Mouse (Mus musculus): ENCODE results near the gene Hes5.

Hes5 gene

GRCm38 (mm10) chr4:154942632-154943322 is 17.9 kb upstream of the Hes5 start:
- DNase-seq (ENCODE audit: low spot score in 2 of 2), result no peak

DNA sequence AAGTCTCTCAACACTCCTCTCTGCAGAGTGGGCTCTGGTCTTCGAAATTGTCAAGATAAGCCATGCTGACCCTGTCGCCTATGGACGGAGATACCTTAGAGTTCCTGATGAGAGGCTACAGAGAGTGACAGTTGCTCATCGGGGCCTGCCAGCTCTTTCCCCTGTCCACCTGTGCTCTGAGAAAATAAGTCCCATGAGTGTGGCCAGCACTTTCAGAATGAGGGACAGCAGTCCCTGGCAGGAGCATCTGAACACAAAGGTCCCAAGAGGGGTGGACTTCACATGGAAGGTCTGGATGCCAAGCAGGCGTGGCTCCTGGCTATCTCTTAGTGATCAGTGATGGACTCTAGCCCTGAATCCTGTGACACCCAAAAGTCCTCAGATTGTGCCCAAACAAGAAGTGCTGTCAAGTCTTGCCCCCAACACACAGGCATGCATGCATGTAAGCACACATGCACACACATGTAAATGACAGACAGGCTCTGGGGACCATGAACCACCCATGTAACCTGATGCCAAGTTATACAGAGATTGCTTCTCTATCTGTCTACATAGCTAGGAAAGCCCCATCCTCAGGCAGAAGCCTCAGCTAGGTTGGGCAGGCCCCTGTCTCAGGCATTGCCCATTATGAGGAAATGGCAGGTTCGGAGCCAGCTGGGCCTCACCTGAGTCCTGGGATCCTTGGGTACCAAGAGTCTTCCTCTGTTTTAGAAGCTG is 17.2 kb upstream of the Hes5 start:
- no peak for DNase-seq (ENCODE audit: low spot score in 2 of 2)

GRCm38 (mm10) chr4:154944121-154944590 is 16.6 kb upstream of the Hes5 start:
- peak; percentile 68 to 80 for DNase-seq (ENCODE audit: low spot score in 2 of 2)

- no peak for DNase-seq (ENCODE audit: low spot score in 2 of 2)
Measured at GRCm38 (mm10) chr4:154946319-154946718, 14.4 kb upstream of the Hes5 start.

GRCm38 (mm10) chr4:154948066-154948939 is 12.4 kb upstream of the Hes5 start:
- no peak for DNase-seq (ENCODE audit: low spot score in 2 of 2)

DNA sequence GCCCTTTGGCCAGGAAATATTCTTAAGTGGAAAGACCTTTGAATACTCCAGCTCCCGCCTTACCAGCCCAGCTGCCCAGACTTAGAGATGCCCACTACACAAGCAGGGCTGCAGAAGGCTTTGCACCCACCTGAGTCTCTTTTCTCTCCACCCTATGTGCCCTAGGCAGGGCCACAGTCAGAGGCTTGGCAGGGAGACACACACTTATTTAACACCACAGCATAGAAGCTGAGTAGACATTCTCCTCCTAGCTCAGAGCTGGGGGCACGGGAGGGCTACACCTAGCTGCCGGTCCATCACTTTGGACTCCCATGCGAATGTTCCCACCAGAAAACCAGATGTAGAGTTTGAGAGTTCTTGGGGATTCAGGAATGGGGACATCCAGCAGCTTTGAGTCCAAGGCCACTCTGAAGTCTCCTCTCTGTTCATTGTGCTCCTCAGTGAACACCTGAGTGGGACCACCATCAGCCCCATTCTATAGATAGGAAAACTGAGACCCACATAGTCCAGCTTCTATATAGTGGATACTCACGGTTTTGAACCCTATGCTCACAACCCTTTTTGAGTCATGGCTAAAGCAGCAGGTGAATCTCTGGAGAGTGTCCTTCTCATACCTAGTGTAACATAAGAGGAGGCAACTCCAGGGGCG is 11.7 kb upstream of the Hes5 start:
- DNase-seq (ENCODE audit: low spot score in 2 of 2), result no peak

GRCm38 (mm10) chr4:154949589-154949982 is 11.1 kb upstream of the Hes5 start:
- no peak for DNase-seq (ENCODE audit: low spot score in 2 of 2)

GRCm38 (mm10) chr4:154952461-154953241 is 8.1 kb upstream of the Hes5 start:
- no peak for DNase-seq (ENCODE audit: low spot score in 2 of 2)

DNA sequence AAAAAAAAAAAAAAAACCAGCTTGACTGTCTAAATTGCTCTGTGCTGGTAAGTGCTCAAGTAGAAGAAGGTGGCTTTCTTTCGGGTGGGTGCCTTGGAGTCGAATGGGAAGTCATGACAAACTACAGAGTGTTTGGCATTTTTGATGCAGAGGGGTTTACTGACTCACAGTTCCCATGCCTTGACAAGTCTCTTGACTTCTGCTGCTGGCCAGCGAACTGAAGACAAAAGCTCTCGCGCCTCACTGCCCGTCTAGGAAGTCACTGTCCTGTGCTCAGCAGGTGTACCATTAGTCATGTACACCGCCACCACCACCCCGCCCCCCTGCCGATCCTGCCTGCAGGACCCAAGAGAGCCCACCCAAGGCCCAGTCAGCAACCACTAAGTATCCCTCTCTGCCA is 4.1 kb upstream of the Hes5 start:
- DNase-seq (ENCODE audit: low spot score in 2 of 2), result no peak

DNA sequence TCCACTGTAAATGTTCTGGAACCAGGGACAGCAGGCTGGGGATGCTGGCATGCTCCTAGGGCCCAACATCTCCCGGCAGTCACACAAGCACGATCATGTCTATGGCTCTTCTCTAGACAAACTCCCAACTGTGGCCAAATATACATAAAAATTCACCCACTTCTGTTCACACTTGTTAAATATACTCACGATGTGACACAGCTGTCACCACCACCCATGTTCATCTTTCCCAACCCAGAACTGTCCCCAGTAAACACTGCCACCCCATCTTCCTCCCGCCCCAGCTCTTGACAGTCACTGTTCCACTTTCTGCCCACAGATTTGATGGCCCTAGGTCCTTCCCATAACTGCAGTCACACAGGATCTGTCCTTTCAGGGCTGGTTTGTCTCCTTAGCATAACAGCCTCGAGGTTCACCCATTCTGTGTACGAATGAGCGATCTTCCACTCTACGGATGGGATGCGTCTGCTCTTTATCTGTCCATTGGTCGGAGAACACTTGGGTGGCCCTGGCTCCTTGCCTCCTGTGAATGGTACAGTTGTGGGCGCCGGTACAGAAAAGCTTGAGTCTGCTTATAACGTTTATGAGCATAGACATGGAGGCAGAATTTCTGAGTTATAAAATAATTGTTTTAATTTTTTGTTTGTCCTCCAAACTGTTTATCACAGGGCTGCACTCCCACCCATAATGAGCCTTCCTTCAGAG is 3.3 kb upstream of the Hes5 start:
- no peak for DNase-seq (ENCODE audit: low spot score in 2 of 2)

GRCm38 (mm10) chr4:154958171-154958570 is 2.6 kb upstream of the Hes5 start:
- DNase-seq (ENCODE audit: low spot score in 2 of 2), result peak in 1 of 2 experiments; percentile 41

DNA sequence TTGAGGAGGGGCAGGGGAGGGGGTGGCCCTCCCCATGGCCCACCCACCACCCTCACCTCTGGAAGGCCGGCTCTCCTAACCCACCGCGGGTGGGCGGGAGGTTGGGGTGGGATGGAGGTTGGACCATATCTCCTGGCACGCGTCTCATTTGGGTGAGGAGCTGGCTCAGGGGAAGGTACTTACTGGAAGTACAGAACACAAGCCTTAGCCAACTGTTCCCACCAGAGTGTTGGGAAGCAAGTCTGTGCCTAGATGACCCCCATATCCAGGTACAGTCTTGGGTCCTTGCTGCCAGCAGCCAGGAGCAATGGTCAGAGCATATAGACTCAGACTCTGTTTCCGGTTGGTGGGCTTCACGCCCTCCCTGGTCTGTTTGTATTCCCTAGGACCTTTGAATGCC is 2.1 kb upstream of the Hes5 start:
- DNase-seq (ENCODE audit: low spot score in 2 of 2), result no peak

GRCm38 (mm10) chr4:154960021-154960689 is 568 bp upstream of the Hes5 start:
- DNase-seq (ENCODE audit: low spot score in 2 of 2), result no peak

GRCm38 (mm10) chr4:154961226-154961738 is 559 bp downstream of the Hes5 start:
- peak; percentile 41 to 57 for DNase-seq (ENCODE audit: low spot score in 2 of 2)

DNA sequence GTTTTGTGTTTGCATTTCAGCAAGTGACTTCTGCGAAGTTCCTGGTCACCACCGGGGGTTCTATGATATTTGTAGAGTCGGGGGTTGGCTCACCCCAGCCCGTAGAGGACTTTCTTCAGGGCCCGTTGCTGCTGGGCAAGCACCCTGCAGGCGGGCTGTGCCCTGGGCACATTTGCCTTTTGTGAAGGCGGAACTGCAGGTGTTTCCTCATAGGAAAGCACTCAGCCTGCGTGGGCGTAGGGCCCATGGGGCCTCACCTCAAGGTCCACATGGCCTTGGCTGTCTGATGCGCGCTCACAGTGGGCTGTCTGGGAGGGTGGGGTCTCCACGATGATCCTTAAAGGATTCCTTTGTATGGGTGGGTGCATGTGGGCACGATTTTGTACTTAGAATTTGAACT is 1.2 kb downstream of the Hes5 start:
- peak; percentile 59 to 63 for DNase-seq (ENCODE audit: low spot score in 2 of 2)

GRCm38 (mm10) chr4:154962683-154963082 is 2.0 kb downstream of the Hes5 start:
- DNase-seq (ENCODE audit: low spot score in 2 of 2), result no peak

DNA sequence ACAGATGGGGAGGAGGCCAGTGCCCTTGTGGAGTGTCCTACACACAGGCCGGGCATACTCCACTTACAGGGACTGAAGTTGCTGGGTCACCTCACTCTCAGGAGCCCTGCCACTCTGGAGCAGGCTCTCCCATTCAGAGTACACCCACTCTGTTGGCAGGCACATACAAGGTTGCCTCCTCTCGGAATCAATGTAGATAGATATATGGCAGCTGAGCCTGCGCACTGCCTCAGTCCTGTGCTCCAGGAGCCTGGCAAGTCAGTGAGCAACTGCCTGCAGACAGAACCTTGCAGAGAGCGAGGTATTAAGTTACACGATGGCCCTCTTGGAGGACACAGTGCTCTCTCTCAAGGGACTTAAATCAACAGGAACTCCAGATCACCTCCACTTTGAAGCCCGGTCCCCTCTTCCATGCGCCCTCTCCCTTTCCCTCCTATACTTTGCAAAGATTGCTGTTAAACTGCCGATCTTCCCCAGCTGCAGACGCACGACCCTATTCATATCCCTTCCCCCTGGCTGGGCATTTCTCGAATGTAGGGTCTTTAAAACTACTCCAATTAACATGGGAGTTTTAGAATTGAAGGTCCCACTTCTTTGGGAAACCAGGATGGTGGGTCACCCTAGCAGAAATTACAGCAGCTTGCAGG is 2.6 kb downstream of the Hes5 start:
- DNase-seq (ENCODE audit: low spot score in 2 of 2), result no peak

GRCm38 (mm10) chr4:154963901-154964580 is 3.3 kb downstream of the Hes5 start, which contains the start of gene Pank4:
Gene Pank4 (plus strand): TSS chr4:154964123.
- DNase-seq (ENCODE audit: low spot score in 2 of 2), result peak; percentile 81 to 82
